Mouse (Mus musculus) kidney, postnatal 0 days (tissue): ENCODE results near the gene Jmjd8. TPM values are rescaled to one million over a fixed set of nuclear protein-coding genes. Genes with fewer than 3 reads are reported as not detected.

Experiments used
- ATAC-seq: fragments of 200-750 bp; cut with Nextera tagmentation; replicated peaks from 2 replicates; pipeline ENCODE4 v1.8.0; 2017; ENCODE audit warnings: low read depth, moderate number of reproducible peaks, moderate TSS enrichment, moderate library complexity; ENCODE audit not compliant: low FRiP score
- DNase-seq: peaks from one replicate; pipeline ENCODE4 v3.0.0-alpha.2; 2016; ENCODE audit warnings: low spot score
- H3K27ac ChIP-seq: fragments of 300-500 bp; sonication (generic); 2 replicates; pipeline ENCODE4 v1.5.1; 2014; ENCODE audit warnings: mild to moderate bottlenecking
- H3K27me3 ChIP-seq: fragments of 300-500 bp; sonication (generic); 2 replicates; pipeline ENCODE4 v1.6.1; 2014; ENCODE audit warnings: low read length, mixed read lengths; ENCODE audit not compliant: insufficient read depth
- H3K36me3 ChIP-seq: fragments of 300-500 bp; sonication (generic); 2 replicates; pipeline ENCODE4 v1.6.1; 2014; ENCODE audit warnings: low read length, mixed read lengths; ENCODE audit not compliant: insufficient read depth
- H3K4me1 ChIP-seq: fragments of 300-500 bp; sonication (generic); replicated peaks from 2 replicates; pipeline ENCODE4 v1.6.1; 2014; ENCODE audit warnings: antibody characterized with exemption, low read length, mixed read lengths; ENCODE audit not compliant: insufficient read depth
- H3K4me2 ChIP-seq: fragments of 300-500 bp; sonication (generic); 2 replicates; pipeline ENCODE4 v1.6.1; 2014; ENCODE audit warnings: mild to moderate bottlenecking, low read length, moderate library complexity, mixed read lengths
- H3K4me3 ChIP-seq: fragments of 300-500 bp; sonication (generic); replicated peaks from 2 replicates; pipeline ENCODE4 v1.5.1; 2014; ENCODE audit warnings: low read depth, low read length
- H3K9ac ChIP-seq: fragments of 300-500 bp; sonication (generic); 2 replicates; pipeline ENCODE4 v1.6.1; 2014; ENCODE audit warnings: low read depth, low read length
- H3K9me3 ChIP-seq: fragments of 300-500 bp; sonication (generic); replicated peaks from 2 replicates; pipeline ENCODE4 v1.6.1; 2016; ENCODE audit warnings: low read length, inconsistent platforms, mixed read lengths
- CTCF ChIP-seq: IDR thresholded peaks from 2 replicates; pipeline ENCODE4 v1.5.1; 2016; ENCODE audit warnings: antibody characterized with exemption, low read depth, mild to moderate bottlenecking, moderate library complexity
- WGBS: fragments of 180-500 bp; shearing (Covaris S2); extraction: QIAGEN DNeasy Blood & Tissue Kit; methylation state at CpG from one replicate; pipeline ENCODE4 v1.1.7; 2014; 5-methylcytosine and 5-hydroxymethylcytosine counted together
- polyA plus RNA-seq: library from polyadenylated mRNA; unstranded; fragments of >200 nt; fragmentation: Nextera tagmentation; extraction: Ambion mirVana; gene quantifications from 2 replicates; pipeline ENCODE4 v1.2.1, GENCODE M21; 2015

Gene Jmjd8
- polyA plus RNA-seq, 1 experiment from 2014 or later = 53.1 TPM

GRCm38 (mm10) chr17:25839455-25840235 lies 11.0 kb downstream of the Jmjd8 start:
- Histone ChIP-seq H3K4me1 (peaks cover 32% of the 10 kb centered on the region), H3K9ac (no peak overlapping the region), H3K36me3 (peaks cover 40% of the 10 kb centered on the region), H3K4me3 (no peak overlapping the region), H3K27me3 (no peaks in the 10 kb centered on the region), H3K27ac (peak overlapping the region; percentile 26; the same call in 1 of the 2 replicates), H3K4me2 (no peak overlapping the region), H3K9me3 (no peaks in the 10 kb centered on the region)
- 79% methylated on average over 14 of the region's 14 CpGs for WGBS
- ATAC-seq (no peak), DNase-seq (no peak)
- no peak for TF ChIP-seq CTCF

DNA sequence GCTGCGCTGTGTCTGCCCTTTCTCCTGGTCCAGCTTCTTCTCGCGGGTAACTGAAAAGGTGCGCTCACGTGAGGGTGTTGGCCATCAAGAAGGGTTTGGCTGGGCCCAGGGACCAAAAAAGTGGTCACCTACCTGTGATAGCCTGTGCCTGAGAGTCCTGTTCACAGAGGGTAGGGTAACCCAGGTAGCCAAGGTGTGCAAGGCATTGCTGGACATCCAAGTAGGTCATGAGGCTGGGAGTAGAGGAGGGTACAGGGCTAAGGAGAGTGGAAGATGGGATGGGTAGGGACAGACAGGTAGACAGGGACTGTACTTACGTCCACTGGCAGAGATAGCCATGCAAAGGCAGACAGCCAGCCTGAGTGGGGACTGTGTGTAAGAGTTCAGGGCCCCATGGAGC lies 11.9 kb downstream of the Jmjd8 start:
- Histone ChIP-seq H3K9ac (no peak overlapping the region), H3K4me2 (no peak overlapping the region), H3K27me3 (no peaks in the 10 kb centered on the region), H3K4me3 (no peak overlapping the region), H3K27ac (no peak overlapping the region), H3K4me1 (peaks cover 23% of the 10 kb centered on the region), H3K9me3 (no peaks in the 10 kb centered on the region), H3K36me3 (peaks cover 36% of the 10 kb centered on the region)
- WGBS = 96% methylated on average over 6 of the region's 6 CpGs
- DNase-seq = no peak
- no peak for TF ChIP-seq CTCF
- no peak for ATAC-seq

DNA sequence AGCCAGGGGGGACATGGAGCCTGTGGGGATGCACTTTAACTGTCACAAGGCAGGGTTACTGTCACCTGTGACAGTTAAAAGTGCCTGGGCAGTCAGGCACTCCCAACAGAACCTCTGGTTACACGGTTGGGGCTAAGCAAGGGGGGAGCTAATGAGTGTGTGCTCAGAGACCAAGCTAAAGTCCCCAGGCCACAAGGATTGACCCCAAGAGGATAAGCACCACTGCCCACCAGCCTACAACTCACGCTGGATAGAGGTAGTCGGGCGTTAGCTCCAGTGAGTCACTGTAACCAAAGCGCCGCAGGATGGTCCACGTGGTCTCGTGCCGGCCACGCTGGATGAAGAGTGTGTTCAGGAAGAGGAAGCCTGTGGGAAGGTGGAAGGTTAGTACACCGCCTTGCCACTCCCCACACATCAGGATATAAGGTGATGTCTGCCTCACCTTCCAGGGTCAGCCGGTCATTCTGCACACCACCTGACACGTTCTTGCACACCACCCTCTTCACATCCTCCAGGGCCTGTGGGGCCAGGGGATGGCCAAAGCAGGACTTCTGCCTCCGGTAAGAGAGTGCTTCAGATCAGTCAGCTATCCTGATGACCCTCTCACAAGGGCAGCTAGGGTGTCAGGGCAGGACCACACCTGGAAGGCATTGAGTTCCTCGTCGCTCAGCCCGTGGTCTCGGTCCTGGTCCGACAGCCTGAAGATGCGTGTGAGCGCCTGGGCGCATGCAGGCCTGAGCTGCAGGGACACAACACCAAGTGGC lies 12.6 kb downstream of the Jmjd8 start, which contains the start of gene Gm20683:
Gm20683 (minus strand) TSS at position 647 of the 764 bp plus-strand sequence.
- ATAC-seq (no peak), DNase-seq (no peak)
- Histone ChIP-seq H3K9me3 (no peaks in the 10 kb centered on the region), H3K4me1 (peaks cover 16% of the 10 kb centered on the region), H3K27ac (no peak within 1 kb of the TSS), H3K9ac (no peak within 1 kb of the TSS), H3K4me2 (no peak within 1 kb of the TSS), H3K4me3 (no peak within 1 kb of the TSS), H3K27me3 (no peaks in the 10 kb centered on the region), H3K36me3 (peaks cover 36% of the 10 kb centered on the region)
- WGBS = 89% methylated on average over 22 of the region's 22 CpGs
- no peak for TF ChIP-seq CTCF

DNA sequence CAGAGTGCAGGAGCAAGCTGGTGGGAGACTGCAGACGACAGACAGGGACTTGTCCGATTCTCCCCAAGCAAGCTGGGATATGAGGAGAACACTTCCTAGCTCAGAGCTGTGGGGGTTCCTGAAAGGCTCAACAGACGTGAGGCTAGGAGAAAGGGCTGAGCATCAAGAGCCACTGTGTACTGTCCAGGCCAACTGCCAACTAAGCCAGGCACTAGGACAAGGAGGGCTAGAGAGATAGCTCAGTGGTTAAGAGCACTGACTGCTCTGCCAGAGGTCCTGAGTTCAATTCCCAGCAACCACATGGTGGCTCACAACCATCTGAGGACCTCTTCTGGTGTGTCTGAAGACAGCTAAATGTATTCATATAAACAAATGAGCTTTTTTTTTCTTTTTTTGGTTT lies 13.8 kb downstream of the Jmjd8 start:
- DNase-seq (no peak), ATAC-seq (no peak)
- no peaks in the 10 kb centered on the region for H3K27me3 ChIP-seq
- 75% methylated on average over 3 of the region's 3 CpGs for WGBS
- H3K4me2 ChIP-seq = no peak overlapping the region
- no peak overlapping the region for H3K9ac ChIP-seq
- H3K9me3 ChIP-seq = no peaks in the 10 kb centered on the region
- peaks cover 36% of the 10 kb centered on the region for H3K36me3 ChIP-seq
- no peak overlapping the region for H3K27ac ChIP-seq
- TF ChIP-seq CTCF = no peak
- peaks cover 5% of the 10 kb centered on the region for H3K4me1 ChIP-seq
- H3K4me3 ChIP-seq = no peak overlapping the region

DNA sequence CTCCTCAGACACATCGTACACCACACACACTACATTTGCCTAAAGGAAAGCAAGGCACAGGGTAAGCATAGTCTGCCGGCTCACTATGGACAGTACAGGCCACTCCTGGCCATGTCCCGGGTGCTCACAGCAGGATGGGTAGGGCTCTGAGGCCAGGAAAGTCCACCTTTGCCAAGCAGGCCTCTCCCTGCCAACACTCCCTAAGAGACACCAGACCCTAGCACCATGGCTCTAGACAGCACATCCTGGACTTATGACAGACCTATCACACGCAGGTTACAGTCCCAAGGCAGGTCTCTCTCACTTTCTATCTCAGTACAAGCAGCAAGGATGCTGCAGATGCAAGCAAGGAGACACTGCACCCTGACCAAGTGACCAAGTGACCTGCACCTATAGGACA lies 14.5 kb downstream of the Jmjd8 start:
- H3K9ac ChIP-seq = peak overlapping the region; percentile 84; the same call in 1 of the 2 replicates
- WGBS = 89% methylated on average over 4 of the region's 4 CpGs
- H3K4me1 ChIP-seq = peaks cover 5% of the 10 kb centered on the region
- H3K27ac ChIP-seq = 0 out of 2 replicates have a peak overlapping the region, but pooled peaks have one; percentile 89
- H3K9me3 ChIP-seq = no peaks in the 10 kb centered on the region
- peaks cover 36% of the 10 kb centered on the region for H3K36me3 ChIP-seq
- peak overlapping the region; percentile 98 for H3K4me2 ChIP-seq
- ATAC-seq (no peak), DNase-seq (no peak)
- H3K27me3 ChIP-seq = no peaks in the 10 kb centered on the region
- no peak for TF ChIP-seq CTCF
- H3K4me3 ChIP-seq = peak overlapping the region; percentile 86; the same call in 1 of the 2 replicates

DNA sequence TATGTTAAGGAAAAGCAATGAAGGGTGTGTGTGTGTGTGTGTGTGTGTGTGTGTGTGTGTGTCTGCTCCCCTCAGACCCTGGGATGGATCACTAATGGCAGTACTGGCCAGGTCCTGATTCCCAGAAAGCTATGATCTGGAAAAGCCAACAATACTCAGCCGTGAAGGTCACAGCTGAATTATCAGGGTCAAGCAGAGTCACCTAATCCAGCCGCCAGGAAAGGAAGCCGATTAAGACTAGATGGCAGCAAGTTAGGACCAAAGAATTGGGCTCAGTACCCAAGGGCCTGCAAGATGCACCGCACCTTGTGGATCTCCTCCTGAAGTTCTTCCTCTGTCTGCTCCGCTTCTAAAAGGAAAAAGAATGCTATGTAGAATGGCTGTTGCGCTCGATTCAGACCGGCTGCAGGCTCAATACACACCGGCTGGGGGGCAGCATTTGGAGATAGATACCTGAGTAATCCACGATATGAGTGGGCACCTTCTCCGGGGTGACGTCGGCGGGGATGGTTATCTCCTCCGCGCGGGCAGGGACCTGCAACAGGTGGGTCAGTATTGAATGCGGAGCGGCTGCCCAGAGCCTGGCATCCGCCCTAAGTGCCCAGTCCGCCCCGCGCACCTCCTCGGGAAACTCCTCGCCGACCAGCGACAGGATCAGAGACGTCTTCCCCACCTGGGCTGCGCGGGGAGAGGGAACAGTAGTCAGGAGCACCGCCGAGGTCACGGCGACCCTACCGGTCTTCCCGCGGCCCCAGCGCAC lies 15.1 kb downstream of the Jmjd8 start:
- Histone ChIP-seq H3K9me3 (no peaks in the 10 kb centered on the region), H3K27me3 (no peaks in the 10 kb centered on the region), H3K4me1 (peaks cover 5% of the 10 kb centered on the region), H3K9ac (peak overlapping the region; percentile 84), H3K4me2 (peak overlapping the region; percentile 98), H3K4me3 (peak overlapping the region; percentile 86), H3K36me3 (peaks cover 38% of the 10 kb centered on the region), H3K27ac (peak overlapping the region; percentile 89)
- ATAC-seq = peak; percentile 15
- DNase-seq = peak; percentile 39
- TF ChIP-seq CTCF = no peak
- 1% methylated on average over 31 of the region's 38 CpGs for WGBS
